Mouse (Mus musculus) spleen, adult 2 months (tissue): ENCODE results near the gene Galt.
"Not testable (repeated sequence)": the region's sequence is repeated elsewhere in the genome, so short reads cannot be mapped to it uniquely, and the experiment has no call there.

Experiments
- CTCF ChIP-seq: fragments of 200-500 bp; IDR thresholded peaks from 2 replicates; pipeline ENCODE4 v1.5.1; 2011; ENCODE audit warnings: mild to moderate bottlenecking, inconsistent platforms; ENCODE audit not compliant: insufficient read depth, insufficient read length, insufficient replicate concordance; ENCODE audit errors: extremely low read depth
- POLR2A ChIP-seq: fragments of 200-500 bp; IDR thresholded peaks from 2 replicates; pipeline ENCODE4 v1.6.1; 2011; ENCODE audit warnings: low read depth, low read length, inconsistent platforms

- not testable (repeated sequence) for TF ChIP-seq CTCF, POLR2A
These were observed 27.7 kb downstream of the Galt start for GRCm38 (mm10) chr4:41782711-41783110.
